Mouse (Mus musculus) cortical plate, adult 2 months (tissue): Measurements from ENCODE around the gene Tgtp2.

Source experiments
- CTCF ChIP-seq: fragments of 200-500 bp; IDR thresholded peaks from 2 replicates; pipeline ENCODE4 v1.5.1; 2011; ENCODE audit warnings: mild to moderate bottlenecking, control low read depth, low read length; ENCODE audit not compliant: insufficient read depth; ENCODE audit errors: extremely low read depth
- POLR2A ChIP-seq: fragments of 200-500 bp; IDR thresholded peaks from 2 replicates; pipeline ENCODE4 v1.6.1; 2011; ENCODE audit warnings: mild to moderate bottlenecking, low read length, control low read depth; ENCODE audit not compliant: insufficient read depth; ENCODE audit errors: extremely low read depth

GRCm38 (mm10) chr11:49107650-49108537 lies 43.9 kb upstream of the Tgtp2 start:
- TF ChIP-seq POLR2A (no peak), CTCF (no peak)
